Mouse (Mus musculus) midbrain, embryonic 15.5 days (tissue): ENCODE results near the gene Cep63. TPM values are rescaled to one million over a fixed set of nuclear protein-coding genes. Genes with fewer than 3 reads are reported as not detected.
A peak's percentile ranks its signal among the peaks of the same experiment; 100 is the strongest.

ENCODE experiments used
- ATAC-seq: fragments of 200-750 bp; cut with Nextera tagmentation; replicated peaks from 2 replicates; pipeline ENCODE4 v1.8.0; 2017; ENCODE audit warnings: moderate TSS enrichment
- H3K27ac ChIP-seq: fragments of 300-500 bp; sonication (generic); 2 replicates; pipeline ENCODE4 v1.5.1; 2015; ENCODE audit warnings: mild to moderate bottlenecking, inconsistent platforms
- H3K27me3 ChIP-seq: fragments of 300-500 bp; sonication (generic); replicated peaks from 2 replicates; pipeline ENCODE4 v1.6.1; 2015; ENCODE audit warnings: inconsistent platforms
- H3K36me3 ChIP-seq: fragments of 300-500 bp; sonication (generic); replicated peaks from 2 replicates; pipeline ENCODE4 v1.6.1; 2015; ENCODE audit warnings: inconsistent platforms
- H3K4me1 ChIP-seq: fragments of 300-500 bp; sonication (generic); 2 replicates; pipeline ENCODE4 v1.6.1; 2015; ENCODE audit warnings: inconsistent platforms
- H3K4me2 ChIP-seq: fragments of 300-500 bp; sonication (generic); 2 replicates; pipeline ENCODE4 v1.6.1; 2015; ENCODE audit warnings: inconsistent platforms, mild to moderate bottlenecking, moderate library complexity
- H3K4me3 ChIP-seq: fragments of 300-500 bp; sonication (generic); 2 replicates; pipeline ENCODE4 v1.5.1; 2015; ENCODE audit warnings: mild to moderate bottlenecking, inconsistent platforms
- H3K9ac ChIP-seq: fragments of 300-500 bp; sonication (generic); 2 replicates; pipeline ENCODE4 v1.6.1; 2015; ENCODE audit warnings: mild to moderate bottlenecking, inconsistent platforms
- H3K9me3 ChIP-seq: fragments of 300-500 bp; sonication (generic); 2 replicates; pipeline ENCODE4 v1.6.1; 2016; ENCODE audit warnings: inconsistent platforms
- WGBS: fragments of 180-500 bp; shearing (Covaris S2); methylation state at CpG from one replicate; pipeline ENCODE4 v1.1.7; 2015; ENCODE audit warnings: mixed read lengths; 5-methylcytosine and 5-hydroxymethylcytosine counted together
- polyA plus RNA-seq: library from polyadenylated mRNA; unstranded; fragments of >200 nt; fragmentation: Nextera tagmentation; extraction: Ambion mirVana; gene quantifications from 2 replicates; pipeline ENCODE4 v1.2.1, GENCODE M21; 2015

The Cep63 gene
- 38.9 and 42.2 TPM in 2 replicates for polyA plus RNA-seq

GRCm38 (mm10) chr9:102625983-102626838, at the start of gene Cep63, which contains the start of gene Anapc13:
Gene Cep63 (minus strand): TSS chr9:102626534.
Gene Anapc13 (plus strand): TSS chr9:102626296.
- Histone ChIP-seq H3K36me3 (no peaks in the 10 kb centered on the region), H3K27ac (peak within 1 kb of the TSS; percentile 98), H3K4me1 (peaks cover 24% of the 10 kb centered on the region), H3K9ac (peak within 1 kb of the TSS; percentile 99), H3K9me3 (no peaks in the 10 kb centered on the region), H3K4me3 (peak within 1 kb of the TSS; percentile 97), H3K27me3 (no peaks in the 10 kb centered on the region), H3K4me2 (peak within 1 kb of the TSS; percentile 78)
- peak; percentile 96 for ATAC-seq
- under 1% methylated on average over 83 of the region's 84 CpGs for WGBS

DNA sequence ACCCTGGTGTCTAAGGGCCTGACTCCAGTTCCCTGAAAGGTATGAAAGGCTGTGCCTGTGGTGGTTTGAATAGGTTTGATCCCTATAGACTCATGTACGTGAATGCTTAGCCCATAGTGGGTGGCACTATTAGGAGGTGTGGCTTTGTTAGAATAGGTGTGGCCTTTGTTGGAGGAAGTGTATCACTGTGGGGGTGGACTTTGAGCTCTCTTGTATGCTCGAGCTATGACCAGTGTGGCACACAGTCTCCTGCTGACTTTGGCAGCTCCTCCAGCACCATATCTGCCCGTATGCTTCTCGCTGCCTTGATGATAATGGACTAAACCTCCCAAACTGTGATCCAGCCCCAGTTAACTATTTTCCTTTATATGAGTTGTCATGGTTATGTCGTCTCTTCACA, 49.6 kb upstream of the Cep63 start:
- no peaks in the 10 kb centered on the region for H3K36me3 ChIP-seq
- no peaks in the 10 kb centered on the region for H3K9me3 ChIP-seq
- no peaks in the 10 kb centered on the region for H3K27me3 ChIP-seq
- H3K9ac ChIP-seq, result no peak overlapping the region
- H3K4me2 ChIP-seq, result no peak overlapping the region
- no peak for ATAC-seq
- no peak overlapping the region for H3K4me3 ChIP-seq
- 82% methylated on average over 5 of the region's 5 CpGs for WGBS
- no peaks in the 10 kb centered on the region for H3K4me1 ChIP-seq
- no peak overlapping the region for H3K27ac ChIP-seq

DNA sequence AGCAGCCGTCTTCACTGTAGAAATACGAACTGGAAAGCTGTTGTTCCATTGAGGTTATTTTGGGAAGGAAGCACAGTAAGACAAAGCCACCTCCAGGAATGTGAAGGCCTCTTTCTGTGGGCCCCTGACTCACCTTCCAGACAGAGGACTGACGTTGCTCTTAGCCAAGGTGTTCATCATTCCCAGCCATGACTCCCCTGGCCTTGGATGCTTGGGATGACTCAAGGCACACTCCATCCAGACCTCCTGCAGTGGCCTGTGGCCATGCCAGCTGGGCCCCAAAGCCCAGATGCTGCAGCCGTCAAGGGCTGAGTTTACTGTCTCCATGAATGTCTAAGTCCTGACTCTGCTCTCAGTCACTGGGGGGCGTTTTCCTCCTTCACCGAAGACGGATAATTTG, 47.0 kb upstream of the Cep63 start:
- Histone ChIP-seq H3K4me2 (no peak overlapping the region), H3K4me3 (no peak overlapping the region), H3K4me1 (no peaks in the 10 kb centered on the region), H3K36me3 (no peaks in the 10 kb centered on the region), H3K27ac (no peak overlapping the region), H3K27me3 (no peaks in the 10 kb centered on the region), H3K9ac (no peak overlapping the region), H3K9me3 (no peaks in the 10 kb centered on the region)
- WGBS, result 76% methylated on average over 7 of the region's 7 CpGs
- no peak for ATAC-seq

DNA sequence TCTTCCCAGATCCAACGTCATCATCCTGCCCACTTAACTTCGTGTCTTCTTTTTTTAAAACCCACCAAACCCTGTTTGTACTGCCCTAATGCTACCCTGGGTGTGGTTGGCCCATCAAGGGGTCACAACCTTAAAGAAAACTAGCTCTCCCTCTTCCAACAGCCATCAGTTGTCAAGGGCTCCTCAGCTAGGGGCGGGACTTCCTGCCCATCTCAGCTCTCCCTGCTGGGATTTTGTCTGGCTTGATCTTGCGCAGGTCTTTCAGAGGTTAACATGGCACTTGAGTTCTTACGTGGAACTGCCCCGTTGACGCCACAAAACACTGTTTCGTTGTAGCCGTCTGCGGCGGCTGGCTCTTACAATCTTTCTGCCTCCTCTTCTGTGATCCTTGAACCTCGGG, 42.6 kb upstream of the Cep63 start:
- 87% methylated on average over 12 of the region's 12 CpGs for WGBS
- Histone ChIP-seq H3K4me2 (no peak overlapping the region), H3K9me3 (no peaks in the 10 kb centered on the region)

DNA sequence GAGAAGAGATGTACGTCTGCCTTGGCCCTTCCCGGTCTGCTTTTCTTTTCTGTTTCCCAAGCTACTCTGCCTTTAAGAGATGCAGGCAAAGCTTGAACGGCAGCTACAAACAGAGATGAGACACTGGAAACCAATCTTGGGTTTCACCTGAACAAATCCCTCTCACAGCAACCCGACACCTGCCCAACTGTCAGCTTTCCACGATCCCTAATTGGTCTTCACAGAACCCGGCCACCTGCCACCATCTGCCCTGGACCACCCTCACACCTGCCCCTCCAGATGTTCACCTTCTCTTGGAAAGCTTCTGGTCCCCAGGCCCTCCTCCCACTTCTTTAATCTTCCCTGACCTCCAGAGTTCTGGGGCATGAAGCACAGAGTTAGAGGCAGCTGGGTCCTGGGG, 41.8 kb upstream of the Cep63 start:
- H3K27ac ChIP-seq, result no peak overlapping the region

More for the DNA sequence above, 42.6 kb upstream of the Cep63 start:
- H3K27me3 ChIP-seq, result no peaks in the 10 kb centered on the region
- no peaks in the 10 kb centered on the region for H3K36me3 ChIP-seq
- no peak overlapping the region for H3K27ac ChIP-seq
- H3K9ac ChIP-seq, result no peak overlapping the region
- H3K4me3 ChIP-seq, result no peak overlapping the region
- H3K4me1 ChIP-seq, result 0 out of 2 replicates have a peak, but pooled peaks cover 8% of the 10 kb centered on the region
- ATAC-seq, result no peak

GRCm38 (mm10) chr9:102656355-102657095, 30.2 kb upstream of the Cep63 start:
- Histone ChIP-seq H3K9ac (no peak overlapping the region), H3K36me3 (no peaks in the 10 kb centered on the region), H3K27ac (no peak overlapping the region), H3K9me3 (no peaks in the 10 kb centered on the region), H3K4me3 (no peak overlapping the region), H3K4me2 (no peak overlapping the region), H3K4me1 (no peaks in the 10 kb centered on the region), H3K27me3 (no peaks in the 10 kb centered on the region)
- 85% methylated on average over 8 of the region's 8 CpGs for WGBS
- ATAC-seq, result no peak

More for the DNA sequence above, 41.8 kb upstream of the Cep63 start:
- ATAC-seq, result no peak
- no peak overlapping the region for H3K4me3 ChIP-seq
- 0 out of 2 replicates have a peak, but pooled peaks cover 8% of the 10 kb centered on the region for H3K4me1 ChIP-seq
- H3K9ac ChIP-seq, result no peak overlapping the region
- H3K36me3 ChIP-seq, result no peaks in the 10 kb centered on the region
- no peaks in the 10 kb centered on the region for H3K27me3 ChIP-seq
- no peak overlapping the region for H3K4me2 ChIP-seq
- no peaks in the 10 kb centered on the region for H3K9me3 ChIP-seq
- 28% methylated on average over 6 of the region's 6 CpGs for WGBS

DNA sequence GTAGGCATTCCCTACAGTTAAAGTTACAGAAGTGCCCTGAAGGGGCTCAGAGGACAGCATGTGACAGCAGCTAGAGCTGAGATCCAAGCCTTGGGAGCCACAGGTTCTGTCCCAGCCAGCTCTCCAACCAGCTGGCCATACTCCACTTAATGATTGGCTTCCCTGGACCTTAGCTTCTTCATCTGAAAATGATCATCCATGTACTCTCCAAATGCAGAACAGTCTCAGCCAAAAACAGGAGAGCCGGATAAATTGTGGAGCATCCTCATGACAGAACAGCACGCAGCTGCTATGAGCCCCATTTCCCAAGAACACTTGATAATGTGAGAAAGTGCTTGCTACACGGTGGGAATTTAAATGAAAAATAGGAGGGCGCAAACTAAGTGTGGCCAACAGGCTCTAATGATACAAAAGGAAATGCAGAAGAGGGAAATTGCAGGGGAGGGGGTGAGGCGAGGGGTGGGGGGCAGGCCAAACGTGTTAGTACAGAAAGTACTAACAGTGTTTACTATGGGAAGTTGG, 24.9 kb upstream of the Cep63 start:
- Histone ChIP-seq H3K4me3 (no peak overlapping the region), H3K36me3 (no peaks in the 10 kb centered on the region), H3K9ac (no peak overlapping the region), H3K27ac (no peak overlapping the region), H3K4me2 (no peak overlapping the region), H3K9me3 (no peaks in the 10 kb centered on the region), H3K27me3 (no peaks in the 10 kb centered on the region; the same call in 1 of the 2 replicates), H3K4me1 (peaks cover 23% of the 10 kb centered on the region)
- 60% methylated on average over 6 of the region's 6 CpGs for WGBS
- no peak for ATAC-seq

DNA sequence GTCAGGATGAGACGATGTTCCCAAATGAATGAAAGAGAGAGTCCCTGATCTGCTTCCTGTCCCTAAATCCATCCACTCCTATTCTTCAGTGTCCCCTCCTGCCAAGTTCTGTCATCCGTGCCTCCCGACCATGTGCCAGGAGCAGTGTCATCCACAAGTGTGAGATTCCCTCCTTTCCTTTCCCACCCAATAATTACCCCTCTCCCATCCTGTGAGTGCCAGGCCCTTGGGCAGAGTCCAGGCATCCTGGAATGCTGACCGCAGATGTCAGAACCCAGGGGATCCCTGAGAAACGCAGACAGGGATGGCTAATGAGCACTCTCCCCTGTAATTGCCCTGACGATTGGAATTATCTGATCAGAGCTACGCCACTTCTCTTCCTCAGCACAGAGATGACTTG, 24.3 kb upstream of the Cep63 start:
- Histone ChIP-seq H3K27ac (peak overlapping the region; percentile 51), H3K9ac (no peak overlapping the region), H3K4me2 (peak overlapping the region; percentile 28; the same call in 1 of the 2 replicates), H3K4me3 (no peak overlapping the region), H3K36me3 (no peaks in the 10 kb centered on the region), H3K9me3 (no peaks in the 10 kb centered on the region), H3K27me3 (no peaks in the 10 kb centered on the region; the same call in 1 of the 2 replicates), H3K4me1 (peaks cover 23% of the 10 kb centered on the region)
- ATAC-seq, result peak; percentile 48; the same call in 1 of the 2 replicates
- 20% methylated on average over 7 of the region's 7 CpGs for WGBS

GRCm38 (mm10) chr9:102649917-102650527, 23.7 kb upstream of the Cep63 start:
- H3K9ac ChIP-seq, result no peak overlapping the region
- 20% methylated on average over 17 of the region's 17 CpGs for WGBS

DNA sequence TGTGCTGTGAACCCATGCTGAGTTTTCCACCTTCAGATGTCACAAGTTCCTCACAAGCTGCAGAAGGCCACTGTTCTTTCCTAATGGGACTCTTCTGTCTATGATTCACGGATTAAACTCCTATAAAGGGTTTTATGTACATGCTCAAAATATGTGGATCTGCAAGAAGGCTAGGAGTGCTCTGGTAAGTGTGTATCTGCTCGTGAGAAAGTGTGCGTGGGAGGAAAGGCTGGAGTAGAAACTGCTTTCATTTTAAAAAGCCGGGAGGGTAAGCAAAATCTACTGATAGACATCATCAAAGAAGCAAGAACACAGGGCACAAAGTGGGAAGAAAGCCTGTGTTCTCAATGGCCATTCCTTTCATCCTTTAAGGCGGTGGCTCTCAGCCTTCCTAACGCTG, 20.7 kb upstream of the Cep63 start:
- Histone ChIP-seq H3K9ac (no peak overlapping the region), H3K27me3 (no peaks in the 10 kb centered on the region; the same call in 1 of the 2 replicates), H3K9me3 (no peaks in the 10 kb centered on the region), H3K36me3 (no peaks in the 10 kb centered on the region), H3K4me1 (peaks cover 43% of the 10 kb centered on the region), H3K4me3 (no peak overlapping the region), H3K4me2 (no peak overlapping the region), H3K27ac (no peak overlapping the region)
- ATAC-seq, result no peak
- 87% methylated on average over 6 of the region's 6 CpGs for WGBS

More at GRCm38 (mm10) chr9:102649917-102650527, 23.7 kb upstream of the Cep63 start:
- Histone ChIP-seq H3K27me3 (no peaks in the 10 kb centered on the region; the same call in 1 of the 2 replicates), H3K4me3 (no peak overlapping the region), H3K27ac (peak overlapping the region; percentile 51), H3K9me3 (no peaks in the 10 kb centered on the region), H3K36me3 (no peaks in the 10 kb centered on the region), H3K4me1 (peaks cover 23% of the 10 kb centered on the region), H3K4me2 (peak overlapping the region; percentile 28)
- peak; percentile 82 for ATAC-seq

DNA sequence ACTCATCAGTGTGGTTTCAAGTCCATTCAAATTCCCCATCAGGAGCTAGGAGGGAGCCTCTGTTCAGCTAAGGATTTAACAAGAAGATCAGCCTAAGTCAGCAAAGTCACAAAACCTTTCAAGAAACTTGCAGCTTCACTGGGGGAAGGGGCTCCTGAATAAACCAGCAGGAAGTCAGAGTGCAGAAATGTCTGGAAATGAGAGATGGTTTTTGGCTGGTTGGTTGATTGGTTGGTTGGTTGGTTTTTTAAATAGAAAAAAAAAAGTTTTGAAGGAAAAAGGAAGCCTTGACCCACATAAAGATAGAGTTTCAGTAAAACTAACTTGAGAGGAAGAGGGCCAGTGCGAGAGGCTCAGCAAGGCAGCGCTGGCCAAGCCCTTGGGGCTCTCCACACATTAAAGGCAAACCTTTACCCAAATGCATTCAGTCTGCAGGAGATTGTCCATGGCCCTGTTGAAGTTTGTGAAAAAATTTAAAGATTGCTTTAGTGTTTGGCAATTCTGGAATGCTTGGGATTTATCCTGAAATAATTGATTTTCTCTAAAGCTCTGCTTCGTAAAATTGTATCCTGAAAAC, 18.9 kb upstream of the Cep63 start:
- no peaks in the 10 kb centered on the region for H3K36me3 ChIP-seq
- H3K27me3 ChIP-seq, result no peaks in the 10 kb centered on the region
- no peak overlapping the region for H3K27ac ChIP-seq
- H3K4me2 ChIP-seq, result no peak overlapping the region
- 71% methylated on average over 3 of the region's 3 CpGs for whole genome bisulfite sequencing
- peaks cover 31% of the 10 kb centered on the region for H3K4me1 ChIP-seq
- H3K9ac ChIP-seq, result no peak overlapping the region
- H3K9me3 ChIP-seq, result no peaks in the 10 kb centered on the region
- no peak overlapping the region for H3K4me3 ChIP-seq
- ATAC-seq, result no peak
